16 mouse cellular contexts compared by ENCODE assay signal in the genomic region with DNA sequence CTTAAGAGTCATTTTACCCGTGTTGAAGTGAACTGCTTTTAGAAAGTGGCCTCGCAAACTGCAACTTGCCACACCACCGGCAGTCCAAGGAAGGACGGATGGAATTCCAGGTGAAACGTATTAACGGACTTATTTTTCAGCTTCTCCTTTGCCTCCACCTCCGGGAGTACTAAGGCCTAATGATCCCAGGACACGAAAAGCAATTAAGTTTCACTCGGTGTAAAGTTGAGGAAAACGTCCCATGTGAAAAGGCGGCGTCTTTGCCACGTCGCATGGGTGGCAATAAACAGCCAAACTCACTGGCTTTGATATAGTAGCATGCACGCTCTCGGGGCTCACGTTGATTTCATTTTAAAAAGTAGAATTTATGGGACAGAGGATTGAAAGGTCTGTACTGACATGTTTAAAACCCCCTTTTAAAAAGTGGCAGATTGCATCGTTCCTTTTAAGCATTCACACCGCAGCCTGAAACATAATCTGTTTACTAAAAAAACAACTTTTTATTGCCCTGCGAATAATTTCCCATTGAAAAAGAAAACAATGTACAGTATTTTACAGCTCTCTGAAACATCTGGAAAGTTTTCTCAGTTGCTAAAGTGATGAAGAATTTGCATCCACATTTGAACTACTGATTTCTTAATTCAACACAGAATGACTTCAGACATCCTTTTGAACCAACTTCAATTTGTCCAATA.
"Had no signal": no experiment of that assay in that cellular context is flagged by ENCODE, and none has a peak within 500 bp of the region (broad histone marks: within the 10 kb centered on the region; RNA-seq: fewer than 3 reads in every experiment).

No protein-coding gene starts in this region.

- H3K9ac ChIP-seq: liver, embryonic 13.5 days; liver, postnatal 0 days; lung, embryonic 15.5 days; midbrain, embryonic 12.5 days; neural tube, embryonic 15.5 days had no signal

- H3K9me3 ChIP-seq: liver, embryonic 13.5 days; lung, embryonic 15.5 days; megakaryocyte, embryonic 14.5 days; midbrain, embryonic 12.5 days; neural tube, embryonic 15.5 days had no signal

- H3K4me1 ChIP-seq: liver, embryonic 13.5 days; megakaryocyte, embryonic 14.5 days had no signal

- H3K4me3 ChIP-seq: liver, embryonic 13.5 days; lung, embryonic 15.5 days; megakaryocyte, embryonic 14.5 days; midbrain, embryonic 12.5 days; myocyte; neural tube, embryonic 15.5 days had no signal

- ATAC-seq: intestine, postnatal 0 days; liver, postnatal 0 days had no signal

- DNase-seq: kidney, postnatal 10 days; layer of hippocampus, adult 9-11 months; layer of hippocampus, postnatal 36 days; liver; liver, embryonic 13.5 days; liver, postnatal 0 days; lung, postnatal 14 days; thymus, postnatal 4 days had no signal

- H3K4me2 ChIP-seq: liver, embryonic 13.5 days; lung, embryonic 15.5 days; midbrain, embryonic 12.5 days; neural tube, embryonic 15.5 days had no signal

- H3K27ac ChIP-seq: liver, embryonic 13.5 days; lung, embryonic 15.5 days; macrophage; midbrain, embryonic 12.5 days; neural tube, embryonic 15.5 days; stomach, postnatal 0 days had no signal

- H3K27me3 ChIP-seq: liver, embryonic 13.5 days; lung, embryonic 15.5 days; megakaryocyte, embryonic 14.5 days; midbrain, embryonic 12.5 days; neural tube, embryonic 15.5 days had no signal

- H3K36me3 ChIP-seq: liver, embryonic 13.5 days; lung, embryonic 15.5 days; midbrain, embryonic 12.5 days; neural tube, embryonic 15.5 days had no signal
